Mouse (Mus musculus): ENCODE data around the gene AL732309.1.
A peak's percentile ranks its signal among the peaks of the same experiment; 100 is the strongest.
"Not testable (repeated sequence)": the region's sequence is repeated elsewhere in the genome, so short reads cannot be mapped to it uniquely, and the experiment has no call there.

Gene AL732309.1

DNA sequence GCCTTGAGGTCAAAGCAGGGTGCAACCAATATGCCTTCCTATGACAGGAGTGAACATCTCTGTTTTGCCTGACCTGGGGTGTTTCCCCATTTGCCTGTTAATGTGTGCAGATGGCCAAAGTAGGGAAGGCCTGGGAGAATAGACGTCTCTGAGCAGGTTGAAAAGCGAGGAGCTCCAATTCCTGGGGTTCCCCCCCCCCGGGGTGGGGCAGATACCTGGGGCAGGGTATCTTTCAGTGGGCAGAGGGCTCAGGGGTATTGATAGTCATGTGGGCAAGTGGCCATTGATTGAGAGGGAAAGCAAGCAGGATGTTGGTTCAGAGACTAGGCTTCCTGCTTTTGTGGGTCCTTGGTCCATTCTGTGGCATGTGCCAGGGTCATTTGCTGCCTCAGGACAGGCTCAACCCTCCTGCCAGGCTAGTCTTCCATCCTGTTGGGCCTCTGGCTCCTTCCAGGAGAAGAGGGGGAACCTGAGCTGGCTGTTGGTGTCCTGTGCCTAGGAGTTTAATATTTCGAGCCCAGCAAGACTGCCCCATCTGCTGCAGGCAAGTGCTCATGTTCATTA lies 21.2 kb upstream of the AL732309.1 start:
- no peak for DNase-seq (ENCODE audit: extremely low spot score, low read depth, low spot score)

DNA sequence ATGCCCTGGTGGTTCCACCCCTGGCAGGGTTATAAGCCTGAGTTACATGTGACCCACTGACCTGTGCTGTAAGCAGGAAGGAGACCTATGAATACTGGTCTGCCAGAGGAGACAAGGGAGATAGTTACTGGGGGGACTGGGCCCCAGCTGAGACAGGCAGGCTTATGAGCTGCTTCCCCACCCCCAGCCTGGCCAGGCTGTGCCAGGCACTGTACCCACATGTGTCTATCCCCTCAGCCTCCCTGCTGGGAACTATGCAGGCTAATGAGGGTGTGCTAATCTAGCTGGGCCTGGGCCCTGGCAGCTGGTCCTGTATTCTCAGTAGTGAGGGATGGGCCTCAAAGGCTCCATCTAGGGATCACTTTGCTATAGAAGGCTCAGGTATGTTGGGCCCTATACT lies 20.6 kb upstream of the AL732309.1 start:
- DNase-seq (ENCODE audit: extremely low spot score, low read depth, low spot score), result no peak

DNA sequence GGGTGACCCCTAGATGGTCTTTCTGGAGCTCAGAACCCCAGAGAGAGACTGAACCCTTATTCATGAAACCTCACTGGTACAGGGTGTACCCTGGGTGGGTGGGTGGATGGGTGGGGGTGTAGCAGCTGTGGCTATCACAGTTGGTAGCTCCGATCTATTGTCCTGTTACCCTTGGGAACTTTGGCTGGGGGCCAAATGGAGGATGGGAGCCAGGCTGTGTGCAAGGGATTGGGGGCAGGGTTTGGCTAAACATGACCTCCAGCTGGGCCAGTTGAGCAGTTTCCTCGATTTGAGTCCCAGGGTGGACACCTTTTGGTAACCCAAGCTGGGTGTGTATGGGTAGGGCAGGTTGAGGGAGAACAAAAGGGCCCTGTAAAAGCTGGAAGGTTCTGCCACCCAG lies 20.1 kb upstream of the AL732309.1 start:
- DNase-seq (ENCODE audit: extremely low spot score, low read depth, low spot score), result no peak

DNA sequence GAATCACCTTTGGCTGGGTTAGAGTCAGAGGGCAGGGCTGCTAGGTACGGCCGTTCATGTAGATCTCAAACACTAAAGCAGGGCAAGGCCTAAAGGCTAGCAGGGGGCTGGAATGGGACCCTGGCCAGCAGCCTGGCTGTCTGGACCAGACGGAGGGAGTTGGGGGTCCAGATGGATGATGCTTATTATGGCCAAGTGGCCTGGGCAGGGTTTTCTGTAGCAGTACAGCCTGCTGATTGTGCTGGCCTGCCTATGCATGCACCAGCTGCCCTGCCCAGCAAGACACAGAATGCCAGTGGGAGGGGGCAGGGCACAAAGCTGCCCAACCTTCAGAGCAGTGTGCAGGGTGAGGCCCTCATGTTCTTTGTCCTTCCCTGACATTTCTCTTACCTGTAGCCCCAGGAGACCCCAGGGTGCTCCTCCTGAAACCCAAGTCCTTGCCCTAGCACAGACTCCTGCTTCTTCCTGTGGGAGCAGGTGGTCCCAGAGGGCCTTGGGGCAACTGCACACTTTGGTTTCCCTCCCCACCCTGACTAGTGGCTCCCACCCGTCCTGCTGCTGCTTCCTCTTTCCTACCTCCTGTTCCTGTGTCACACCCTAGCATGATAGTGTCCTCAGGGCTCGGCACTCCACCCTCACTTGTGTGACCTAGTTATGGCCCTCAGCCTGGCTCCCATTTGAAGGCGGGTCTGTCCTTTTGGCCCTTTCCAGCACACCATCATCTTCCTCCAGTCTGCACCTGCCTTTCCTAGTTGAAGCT lies 19.4 kb upstream of the AL732309.1 start:
- DNase-seq (ENCODE audit: extremely low spot score, low read depth, low spot score), result no peak

DNA sequence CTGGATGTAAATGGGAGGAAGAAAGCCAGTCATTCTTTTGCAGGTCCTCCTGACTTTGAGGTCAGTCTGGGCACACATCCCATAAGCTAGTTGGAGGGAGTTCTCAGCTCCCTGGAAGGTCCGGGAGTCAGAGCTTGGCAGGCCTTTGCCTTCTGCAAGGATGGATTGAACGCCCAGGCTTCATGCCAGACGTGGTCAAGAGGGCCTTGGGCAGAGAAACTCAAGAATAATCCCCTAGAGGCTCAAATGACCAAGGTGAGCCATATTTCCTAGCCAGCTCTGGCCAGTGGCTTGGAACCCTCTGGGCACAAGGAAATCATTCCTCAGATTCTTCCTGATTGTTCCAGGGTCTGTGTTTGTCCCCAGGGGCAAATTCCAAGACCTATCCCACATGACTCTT lies 18.2 kb upstream of the AL732309.1 start:
- DNase-seq (ENCODE audit: extremely low spot score, low read depth, low spot score), result no peak

DNA sequence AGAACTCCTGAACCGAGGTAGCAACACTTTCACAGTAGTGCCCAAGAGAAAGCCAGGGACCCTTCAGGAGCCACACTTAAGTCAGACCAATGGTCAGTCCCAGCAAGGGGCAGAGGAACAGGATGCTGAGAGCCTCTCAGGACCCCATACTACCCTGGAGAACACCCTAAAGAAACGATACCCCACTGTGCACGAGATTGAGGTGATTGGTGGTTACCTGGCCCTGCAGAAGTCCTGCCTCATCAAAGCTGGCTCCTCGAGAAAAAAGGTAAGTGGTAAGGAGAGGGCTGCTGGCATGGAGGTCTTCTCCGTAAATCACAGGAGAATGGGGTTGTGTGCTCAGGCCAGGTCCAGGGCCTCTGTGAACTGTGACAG lies 17.6 kb upstream of the AL732309.1 start:
- no peak for DNase-seq (ENCODE audit: extremely low spot score, low read depth, low spot score)

DNA sequence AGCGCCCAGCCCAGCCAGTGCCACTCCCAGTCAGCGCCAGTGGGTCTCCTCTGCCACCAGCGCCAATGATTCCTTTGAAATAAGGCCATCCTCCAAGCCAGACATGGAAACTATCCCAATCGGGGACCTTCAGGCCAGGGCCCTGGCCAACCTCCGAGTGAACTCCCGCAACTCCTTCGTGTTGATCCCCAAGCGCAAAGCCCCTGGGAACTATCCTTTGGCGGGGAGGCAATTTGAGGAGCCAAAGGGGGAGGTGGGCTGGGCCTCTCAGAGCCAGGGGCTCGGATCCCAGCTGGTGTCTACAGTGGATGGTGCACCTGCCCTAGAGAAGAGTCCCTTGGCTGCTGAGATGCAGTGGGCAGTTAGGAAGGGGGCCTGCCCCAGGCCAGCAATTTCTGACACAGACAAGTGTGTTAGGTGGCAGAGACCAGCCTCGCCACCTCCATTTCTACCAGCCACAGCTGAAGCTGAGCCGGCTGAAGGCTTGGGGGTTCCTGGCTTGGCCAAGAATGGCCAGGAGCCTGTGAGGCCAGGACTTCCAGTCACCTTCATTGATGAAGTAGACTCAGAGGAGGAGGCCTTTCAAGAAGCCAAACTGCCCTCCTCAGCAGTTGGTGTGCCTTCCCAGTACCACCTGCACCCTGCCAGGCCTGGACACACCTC lies 17.1 kb upstream of the AL732309.1 start:
- DNase-seq (ENCODE audit: extremely low spot score, low read depth, low spot score), result no peak

DNA sequence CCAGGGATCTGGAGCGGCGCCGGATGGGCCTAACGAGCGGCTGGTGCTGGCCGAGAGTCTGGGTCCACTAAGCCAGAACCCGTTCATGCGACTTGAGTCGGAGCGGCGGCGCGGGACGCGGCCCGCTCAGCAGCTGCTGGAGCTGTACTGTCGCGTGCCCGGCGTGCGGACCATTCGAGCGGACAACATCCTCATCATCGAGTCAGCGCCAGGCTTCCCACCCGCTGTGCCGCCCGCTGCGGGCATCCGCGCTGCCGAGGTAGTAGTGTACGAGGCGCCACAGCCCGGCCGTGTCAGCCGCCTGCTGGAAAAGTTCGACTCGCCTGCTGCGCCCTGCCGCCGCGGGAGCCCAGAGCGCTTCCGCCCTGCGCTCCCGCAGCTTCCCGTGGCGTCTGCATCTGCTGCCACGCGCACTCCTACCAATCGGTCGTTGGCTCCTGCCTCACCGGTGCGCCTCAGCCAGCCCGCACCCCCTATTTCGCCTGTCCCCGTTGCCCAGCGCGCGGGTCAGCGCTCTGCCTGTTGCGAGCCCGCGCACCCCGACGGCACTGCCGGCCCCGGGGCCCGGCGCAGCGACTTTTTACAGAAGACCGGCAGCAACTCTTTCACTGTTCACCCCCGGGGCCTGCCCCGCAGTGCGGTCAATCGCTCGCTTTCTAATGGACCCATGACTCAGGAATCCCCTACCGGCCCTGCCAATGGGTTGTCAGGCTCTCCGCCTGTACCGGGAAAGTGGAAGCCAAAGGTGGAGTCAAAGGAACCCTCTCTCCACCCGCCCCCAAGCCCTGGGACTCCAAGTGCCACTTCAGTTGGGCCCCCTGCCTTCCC lies 16.3 kb upstream of the AL732309.1 start:
- DNase-seq (ENCODE audit: extremely low spot score, low read depth, low spot score), result no peak

DNA sequence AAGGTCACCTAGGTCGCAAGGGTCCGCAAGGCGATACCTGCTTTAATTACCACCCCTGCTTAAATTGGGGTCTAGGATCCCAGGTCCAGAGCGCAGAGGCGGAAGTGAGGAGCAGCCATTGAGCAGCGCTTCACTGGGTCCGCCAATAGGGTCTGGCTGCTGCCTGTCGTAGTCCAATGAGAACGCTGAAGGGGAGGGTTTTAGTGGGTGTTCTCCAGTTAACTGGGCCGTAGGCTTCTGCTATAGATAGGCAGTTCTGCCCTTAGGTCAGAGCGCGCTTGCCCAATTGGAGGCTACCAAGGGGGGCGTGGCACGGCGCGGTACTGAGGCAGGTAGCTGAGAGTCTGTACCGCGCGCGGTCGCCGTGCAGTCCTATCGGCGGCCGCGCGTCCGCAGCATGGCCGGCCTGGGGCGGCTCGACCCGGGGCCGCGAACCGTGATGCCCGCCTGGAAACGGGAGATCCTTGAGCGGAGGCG lies 15.7 kb upstream of the AL732309.1 start, which contains the start of gene Tprn:
Tprn (plus strand) TSS at position 328 of the 477 bp plus-strand sequence.
- peak; percentile 86 for DNase-seq (ENCODE audit: extremely low spot score, low read depth, low spot score)

DNA sequence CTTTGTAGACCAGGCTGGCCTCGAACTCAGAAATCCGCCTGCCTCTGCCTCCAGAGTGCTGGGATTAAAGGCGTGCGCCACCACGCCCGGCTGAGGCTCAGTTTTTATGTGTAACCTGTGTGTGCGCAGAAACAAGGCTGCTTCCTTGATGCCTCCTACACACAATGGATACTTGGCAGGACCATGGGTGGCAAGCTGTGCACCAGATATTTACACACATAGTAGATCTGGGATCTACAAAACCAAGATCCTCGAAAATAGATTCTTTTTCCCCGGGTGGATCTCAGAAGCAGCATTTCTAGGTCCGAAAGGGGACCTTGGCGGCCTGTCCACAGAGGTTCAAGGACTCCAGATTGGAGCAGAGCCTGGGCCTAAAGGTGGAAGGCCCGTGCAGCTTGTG lies 15.2 kb upstream of the AL732309.1 start:
- no peak for DNase-seq (ENCODE audit: extremely low spot score, low read depth, low spot score)

DNA sequence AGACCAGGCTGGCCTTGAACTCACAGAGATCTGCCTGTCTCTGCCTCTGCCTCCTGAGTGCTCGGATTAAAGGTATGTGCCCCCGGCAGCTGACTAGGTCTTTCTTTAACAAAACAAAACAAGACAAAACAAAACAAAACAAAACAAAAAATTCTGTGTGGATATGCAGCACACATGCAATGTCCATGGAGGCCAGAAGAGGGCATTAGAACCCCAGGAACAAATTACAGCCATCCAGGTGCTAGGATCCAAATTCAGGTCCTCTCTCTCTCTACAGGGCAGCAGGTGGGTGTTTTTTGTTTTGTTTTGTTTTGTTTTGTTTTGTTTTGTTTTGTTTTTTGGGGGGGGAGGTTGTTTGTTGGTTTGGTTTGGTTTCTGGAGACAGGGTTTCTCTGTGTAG lies 12.2 kb upstream of the AL732309.1 start:
- no peak for DNase-seq (ENCODE audit: extremely low spot score, low read depth, low spot score)

DNA sequence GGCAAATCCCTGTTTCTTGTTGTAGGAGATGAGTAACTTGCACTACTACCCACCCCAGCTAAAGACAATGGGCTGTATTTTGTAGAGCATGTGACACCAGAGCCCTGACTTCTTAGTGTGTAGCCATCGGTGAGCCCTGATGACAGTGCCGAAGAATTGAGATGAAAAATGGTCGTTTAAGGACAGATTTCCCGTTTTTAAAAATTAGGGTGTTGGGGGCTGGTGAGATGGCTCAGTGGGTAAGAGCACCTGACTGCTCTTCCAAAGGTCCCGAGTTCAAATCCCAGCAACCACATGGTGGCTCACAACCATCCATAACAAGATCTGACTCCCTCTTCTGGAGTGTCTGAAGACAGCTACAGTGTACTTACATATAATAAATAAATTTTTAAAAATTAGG lies 10.6 kb upstream of the AL732309.1 start:
- DNase-seq (ENCODE audit: extremely low spot score, low read depth, low spot score), result not testable (repeated sequence)

DNA sequence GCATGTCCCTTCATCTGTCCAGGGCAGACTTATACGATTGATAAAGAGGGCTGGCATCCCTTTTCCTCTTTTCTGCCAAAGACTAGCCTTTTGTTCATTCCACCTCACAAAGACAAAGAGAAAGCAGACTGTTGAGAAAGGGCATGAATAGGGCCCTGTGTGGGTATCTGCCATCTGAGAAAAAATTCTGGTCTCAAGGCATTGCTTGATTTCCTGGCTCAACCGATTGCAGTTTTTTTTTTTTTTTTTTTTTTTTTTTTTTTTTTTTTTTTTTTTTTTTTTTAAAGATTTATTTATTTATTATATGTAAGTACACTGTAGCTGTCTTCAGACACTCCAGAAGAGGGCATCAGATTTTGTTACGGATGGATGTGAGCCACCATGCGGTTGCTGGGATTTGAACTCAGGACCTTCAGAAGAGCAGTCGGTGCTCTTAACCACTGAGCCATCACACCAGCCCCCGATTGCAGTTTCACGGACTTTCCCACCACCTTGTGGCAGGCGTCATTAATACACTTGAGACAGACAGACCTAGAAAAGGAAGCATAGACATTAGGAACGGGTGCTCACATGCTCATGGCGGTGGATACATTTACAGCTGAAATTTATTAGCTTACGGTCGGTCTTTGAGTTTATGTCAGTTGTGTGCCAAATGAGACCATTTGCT lies 9.9 kb upstream of the AL732309.1 start:
- not testable (repeated sequence) for DNase-seq (ENCODE audit: extremely low spot score, low read depth, low spot score)

DNA sequence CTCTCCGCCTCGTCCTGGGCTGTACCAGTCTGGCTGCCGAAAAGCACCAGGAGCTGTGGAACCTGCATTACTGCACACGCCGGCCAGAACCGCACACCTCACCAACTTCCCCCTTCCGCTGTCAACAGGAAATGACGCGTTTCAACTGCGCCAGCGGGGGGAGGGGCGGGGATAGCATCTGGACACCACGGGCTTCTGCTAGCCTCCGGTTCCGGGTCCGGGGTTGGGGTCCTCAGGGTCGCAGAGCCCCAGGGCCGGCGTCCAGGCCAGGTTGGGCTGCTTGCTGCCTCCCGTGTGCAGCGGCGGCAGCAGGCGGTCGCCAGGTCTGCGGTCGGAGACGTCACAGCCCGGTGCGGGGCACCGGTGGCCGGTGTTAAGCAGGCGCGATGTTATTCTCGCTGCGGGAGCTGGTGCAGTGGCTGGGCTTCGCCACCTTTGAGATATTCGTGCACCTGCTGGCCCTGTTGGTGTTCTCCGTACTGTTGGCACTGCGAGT lies 8.7 kb upstream of the AL732309.1 start, which contains the start of gene Tmem203:
Tmem203 (plus strand) TSS at position 156 of the 496 bp plus-strand sequence.
- peak; percentile 62 for DNase-seq (ENCODE audit: extremely low spot score, low read depth, low spot score)

DNA sequence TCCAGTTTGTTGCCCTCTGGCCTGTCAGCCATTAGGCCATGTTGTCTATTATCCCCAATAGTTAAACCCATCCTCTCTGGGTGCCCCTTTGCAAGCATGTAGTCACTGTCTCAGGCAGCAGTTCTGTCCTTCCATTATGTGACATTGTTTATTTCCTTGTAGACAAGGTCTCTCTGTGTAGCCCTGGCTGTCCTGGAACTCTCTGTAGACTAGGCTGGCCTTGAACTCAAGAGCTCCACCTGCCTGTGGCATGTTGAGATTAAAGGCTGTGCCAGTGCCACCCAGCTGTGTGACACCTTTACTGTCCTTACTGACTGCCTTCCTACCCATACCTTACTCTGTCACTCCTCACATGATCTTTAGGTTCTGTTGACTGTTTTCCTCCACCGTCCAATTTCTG lies 5.7 kb upstream of the AL732309.1 start:
- no peak for DNase-seq (ENCODE audit: extremely low spot score, low read depth, low spot score)

DNA sequence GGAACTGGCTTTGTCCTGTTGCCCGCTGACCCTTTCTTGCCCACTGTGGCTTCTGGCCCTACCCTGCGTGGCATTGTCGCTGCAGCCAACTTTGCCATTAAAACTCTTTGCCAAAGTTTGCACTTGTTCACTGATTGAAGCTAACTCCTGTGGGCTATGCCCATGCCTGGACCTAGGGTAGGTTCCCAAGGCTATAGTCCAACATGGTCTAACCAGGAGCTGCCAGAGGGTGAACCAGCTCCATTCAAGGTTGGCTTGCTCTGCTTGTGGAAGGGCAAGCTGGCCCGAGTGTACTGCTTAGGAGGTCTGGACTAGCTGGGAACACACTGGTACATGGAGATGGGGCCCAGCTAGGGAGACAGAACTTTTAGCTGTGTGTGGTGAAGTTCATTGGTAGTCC lies 2.5 kb downstream of the AL732309.1 start:
- DNase-seq (ENCODE audit: extremely low spot score, low read depth, low spot score), result no peak

DNA sequence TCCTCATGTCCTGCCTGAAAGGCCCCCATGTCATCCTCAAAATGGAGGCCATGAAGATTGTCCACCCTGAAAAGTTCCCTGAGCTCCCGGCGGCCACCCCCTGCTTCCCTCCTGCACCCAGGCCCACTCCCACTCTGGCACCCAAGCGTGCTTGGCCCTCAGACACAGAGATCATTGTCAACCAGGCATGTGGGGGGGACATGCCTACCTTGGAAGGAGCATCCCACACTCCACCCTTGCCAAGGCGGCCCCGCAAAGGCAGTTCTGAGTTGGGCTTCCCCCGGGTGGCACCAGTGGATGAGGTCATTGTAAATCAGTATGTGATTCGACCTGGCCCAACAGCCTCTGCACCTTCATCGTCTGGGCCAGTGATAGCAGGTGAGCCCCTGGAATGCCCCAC lies 3.3 kb downstream of the AL732309.1 start:
- DNase-seq (ENCODE audit: extremely low spot score, low read depth, low spot score), result no peak

DNA sequence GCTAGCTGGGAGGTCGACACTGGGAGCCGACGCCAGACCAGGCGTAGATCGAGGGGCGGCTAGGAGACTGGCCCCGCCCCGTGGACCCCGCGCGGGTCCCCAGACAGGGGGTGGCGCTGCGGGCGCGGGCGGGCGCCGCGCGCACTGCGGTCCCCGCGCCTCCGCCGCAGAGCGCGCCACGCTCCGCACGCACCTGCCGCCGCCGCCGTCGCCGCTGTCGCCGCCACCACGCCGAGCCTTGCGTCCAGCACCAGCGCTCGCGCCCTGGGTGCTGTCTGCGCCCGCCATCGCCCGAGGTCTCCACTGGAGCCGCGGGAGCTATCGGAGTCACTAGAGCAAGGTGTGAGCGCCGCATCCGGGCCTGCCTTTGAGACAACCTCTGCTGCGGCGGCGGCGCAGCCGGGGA lies 4.6 kb downstream of the AL732309.1 start, which contains the start of the genes Rnf208 and Cysrt1:
Rnf208 (plus strand) TSS at position 155 of the 406 bp plus-strand sequence.
Cysrt1 (minus strand) TSS at position 352 of the 406 bp plus-strand sequence.
- DNase-seq (ENCODE audit: extremely low spot score, low read depth, low spot score), result no peak

DNA sequence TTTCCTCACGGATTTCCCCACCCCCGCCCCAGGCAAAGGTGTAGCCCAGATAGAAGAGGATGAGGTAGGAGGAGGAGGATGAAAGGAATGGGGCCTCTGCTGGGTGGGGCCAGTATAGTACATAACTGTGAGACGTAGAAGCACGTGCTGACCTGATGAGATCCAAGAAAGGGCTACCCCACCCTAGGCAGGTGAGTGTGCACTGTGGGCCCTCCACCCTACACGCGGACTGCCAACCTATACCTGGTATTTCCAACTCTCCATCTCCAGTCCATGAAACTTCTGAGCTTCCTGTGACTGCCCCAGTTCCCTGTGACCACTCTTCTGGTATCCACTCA lies 5.3 kb downstream of the AL732309.1 start:
- no peak for DNase-seq (ENCODE audit: extremely low spot score, low read depth, low spot score)

DNA sequence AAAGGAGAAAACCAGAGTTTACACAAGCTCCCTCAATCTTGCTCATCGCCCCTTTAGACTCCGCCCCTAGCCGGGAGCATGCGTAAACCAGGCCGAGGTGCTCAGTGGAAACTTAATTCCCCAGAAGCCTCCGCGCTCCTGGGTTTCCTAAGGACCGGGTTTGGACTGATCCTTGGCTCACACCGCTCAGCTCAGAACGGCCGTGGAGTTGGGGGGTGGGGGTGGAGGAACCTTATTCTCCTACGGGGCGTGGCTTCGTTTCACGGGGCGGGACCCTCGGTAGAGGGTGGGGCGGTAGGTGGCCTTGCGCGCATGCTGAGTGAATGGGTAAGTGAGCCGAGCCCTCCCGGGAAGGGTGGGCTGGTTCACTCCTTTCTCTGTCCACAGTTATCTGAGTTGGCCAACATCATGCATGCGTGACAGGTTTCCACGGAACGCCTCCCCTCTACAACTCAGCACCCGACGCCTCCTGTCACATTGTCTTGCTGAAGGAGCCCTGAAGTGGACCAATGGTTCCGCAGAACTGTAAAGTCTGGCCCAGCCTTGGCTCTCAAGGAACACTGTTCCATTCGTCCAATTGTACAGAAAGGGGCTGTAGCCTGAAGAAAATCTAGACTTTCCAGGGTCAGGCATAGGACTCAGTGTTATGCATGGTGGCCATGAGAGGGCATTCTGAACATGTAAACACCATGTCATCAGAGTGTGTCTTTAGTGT lies 5.8 kb downstream of the AL732309.1 start:
- no peak for DNase-seq (ENCODE audit: extremely low spot score, low read depth, low spot score)

Data from hindlimb bud, embryonic 11.5 days (tissue).